ENCODE assay signal across 21 mouse cellular contexts in genomic region chr5:67340811-67341210, GRCm38 (mm10). TPM values are rescaled to one million over a fixed set of nuclear protein-coding genes. Genes with fewer than 3 reads are reported as not detected.
DNase-seq lines count a peak whose midpoint lies in the region; TF ChIP-seq lines count a peak whose summit lies in the region.
"Had no signal": no experiment of that assay in that cellular context is flagged by ENCODE, and none has a peak within 500 bp of the region (broad histone marks: within the 10 kb centered on the region; RNA-seq: fewer than 3 reads in every experiment).

No protein-coding gene starts in this region.

- no peaks in the 10 kb centered on the region for H3K27me3 ChIP-seq in MEL (ENCODE audit: control insufficient read depth in 1 of 2, insufficient read depth in 2 of 2, low read length in 2 of 2)
- no peaks in the 10 kb centered on the region; the same call in 1 of the 2 replicates for H3K27me3 ChIP-seq in cerebellum, adult 2 months (ENCODE audit: control insufficient read depth, insufficient read depth, low read length)
- H3K27me3 ChIP-seq: CH12.LX; embryonic facial prominence, embryonic 12.5 days; forebrain, embryonic 13.5 days; forebrain, embryonic 15.5 days had no signal

- TF ChIP-seq POLR2A in MEL (IDR thresholded peaks at IDR 0.05; ENCODE audit: control insufficient read depth in 1 of 2, insufficient read depth in 1 of 2, low read depth in 1 of 2, low read length in 2 of 2, poor library complexity in 1 of 2): no peak
- no peak for TF ChIP-seq POLR2A in cerebellum, adult 2 months (IDR thresholded peaks at IDR 0.05; ENCODE audit: borderline replicate concordance, insufficient read depth, low read length)

- H3K36me3 ChIP-seq in MEL (ENCODE audit: control insufficient read depth in 1 of 2, insufficient read depth in 2 of 2, low read length in 2 of 2): peaks cover 0 to 12% of the 10 kb centered on the region in 2 experiments; a peak in 2 of 4 replicates

- no peak overlapping the region for H3K27ac ChIP-seq in MEL (ENCODE audit: control insufficient read depth, low read depth, low read length)
- H3K27ac ChIP-seq in cerebellum, adult 2 months (ENCODE audit: insufficient read depth, low read length): no peak overlapping the region
- H3K27ac ChIP-seq: embryonic facial prominence, embryonic 10.5 days; embryonic facial prominence, embryonic 12.5 days; forebrain, embryonic 13.5 days; forebrain, embryonic 15.5 days had no signal

- no peak for TF ChIP-seq EP300 in MEL (IDR thresholded peaks at IDR 0.05; ENCODE audit: low read depth in 1 of 2, low read length in 2 of 2)

- no peak overlapping the region for H3K9ac ChIP-seq in MEL (ENCODE audit: control insufficient read depth, low read depth, low read length, poor library complexity, severe bottlenecking)
- H3K9ac ChIP-seq: embryonic facial prominence, embryonic 12.5 days; forebrain, embryonic 13.5 days; forebrain, embryonic 15.5 days; forebrain, postnatal 0 days had no signal

- H3K9me3 ChIP-seq in MEL (replicated peaks; ENCODE audit: insufficient read depth, low read length): no peaks in the 10 kb centered on the region
- H3K9me3 ChIP-seq: embryonic facial prominence, embryonic 10.5 days; embryonic facial prominence, embryonic 12.5 days; forebrain, embryonic 13.5 days; forebrain, embryonic 15.5 days; G1E had no signal

- H3K4me1 ChIP-seq in MEL (ENCODE audit: control insufficient read depth in 1 of 2, insufficient read depth in 2 of 2, low read length in 2 of 2): no peaks in the 10 kb centered on the region
- no peaks in the 10 kb centered on the region for H3K4me1 ChIP-seq in cerebellum, adult 2 months (ENCODE audit: control insufficient read depth, insufficient read depth, low read length)
- H3K4me1 ChIP-seq: embryonic facial prominence, embryonic 10.5 days; embryonic facial prominence, embryonic 12.5 days; forebrain, embryonic 13.5 days; forebrain, embryonic 15.5 days had no signal

- no peak overlapping the region for H3K4me3 ChIP-seq in MEL (ENCODE audit: control insufficient read depth in 1 of 2, insufficient read depth in 1 of 2, low read depth in 2 of 2, low read length in 2 of 2)
- no peak overlapping the region for H3K4me3 ChIP-seq in cerebellum, adult 2 months (replicated peaks; ENCODE audit: insufficient read depth, low read depth, low read length)
- H3K4me3 ChIP-seq: embryonic facial prominence, embryonic 10.5 days; embryonic facial prominence, embryonic 12.5 days; forebrain, embryonic 13.5 days; forebrain, embryonic 15.5 days had no signal

- DNase-seq in ES-CJ7 (ENCODE audit: low read depth, low spot score) (peak; percentile 60), MEL (ENCODE audit: low read depth, low spot score) (peak; percentile 8), ZHBTc4 (ENCODE audit: low read depth, low spot score) (peak; percentile 57)
- DNase-seq in cerebellum, adult 2 months: no peak
- no peak for DNase-seq in ovary, postnatal 36 days (ENCODE audit: low spot score)
- DNase-seq: adrenal gland, adult 2 months; adrenal gland, postnatal 10 days; adrenal gland, postnatal 25 days; B cell, adult 2 months; cerebellum, adult 11 months; cerebellum, adult 18-20 months; cerebellum, adult 9-10 months; cerebellum, postnatal 10 days; cerebellum, postnatal 25 days; forebrain, postnatal 0 days had no signal

- no peaks in the 10 kb centered on the region for H3K79me2 ChIP-seq in MEL (ENCODE audit: control insufficient read depth, insufficient read depth, low read length, poor library complexity)

- no peak for TF ChIP-seq CTCF in MEL (IDR thresholded peaks at IDR 0.05 in 2 of 3, conservative IDR thresholded peaks at IDR 0.05 in 1 of 3; ENCODE audit: control insufficient read depth in 1 of 3, insufficient read depth in 1 of 3, low read depth in 2 of 3, low read length in 3 of 3, poor library complexity in 1 of 3, severe bottlenecking in 1 of 3)
- no peak for TF ChIP-seq CTCF in cerebellum, adult 2 months (IDR thresholded peaks at IDR 0.05; ENCODE audit: borderline replicate concordance, insufficient read depth, low read depth, low read length)

- no peak for TF ChIP-seq RAD21 in MEL (IDR thresholded peaks at IDR 0.05; ENCODE audit: low read depth, low read length)

- 91% methylated on average over 6 of the region's 6 CpGs for WGBS in cerebellum, adult 2 months

TF ChIP-seq in MEL, 35 proteins besides CTCF, POLR2A, EP300 and RAD21:
- no peak for TF ChIP-seq MAX (IDR thresholded peaks at IDR 0.05; ENCODE audit: low read length)
- no peak for TF ChIP-seq CHD1 (IDR thresholded peaks at IDR 0.05; ENCODE audit: low read depth, low read length)
- TF ChIP-seq ZC3H11A (IDR thresholded peaks at IDR 0.05; ENCODE audit: low read depth, low read length): no peak
- TF ChIP-seq RCOR1 (IDR thresholded peaks at IDR 0.05; ENCODE audit: low read depth, low read length): no peak

RNA-seq across cellular contexts. Expression of gene Slc30a9, which starts 34.1 kb away (rescaled TPM):
- 18.9 and 20.2 TPM in 2 replicates for total RNA-seq in MEL (2012; rRNA removed)
- polyA plus RNA-seq in MEL (2012; ENCODE audit: insufficient read depth in 1 of 2, insufficient read length in 2 of 2, low read depth in 1 of 2, low replicate concordance in 2 of 2, missing spikeins in 1 of 2): 100 to 1,000 TPM in 1 of 2 experiments, 10 to 100 TPM in 1; 37.6 to 284 TPM
- 128 and 145 TPM in 2 replicates for polyA plus RNA-seq in cerebellum, adult 2 months (2012; rRNA removed)

Comparison
In these comparisons a context has a peak if more than half of its experiments do, and no peak if none do; other contexts are left out.
1. DNase-seq: peak in ES-CJ7 (single experiment), MEL (single experiment) and ZHBTc4 (single experiment); none in cerebellum, adult 2 months (0 of 2) and ovary, postnatal 36 days (single experiment).